Mouse (Mus musculus) embryonic fibroblast, embryonic 13.5 days (primary cell): Measurements from ENCODE around the gene A730071L15Rik.

Experiments
- CTCF ChIP-seq: IDR thresholded peaks from 2 replicates; pipeline ENCODE4 v1.5.1; 2011; ENCODE audit warnings: mild to moderate bottlenecking, control low read depth, low read length, moderate library complexity, borderline replicate concordance; ENCODE audit not compliant: insufficient read depth
- POLR2A ChIP-seq: IDR thresholded peaks from 2 replicates; pipeline ENCODE4 v1.6.1; 2011; ENCODE audit warnings: low read depth, mild to moderate bottlenecking, control low read depth, low read length, moderate library complexity

- TF ChIP-seq CTCF (no peak), POLR2A (no peak)
Observed at GRCm38 (mm10) chr11:6174719-6175118, 25.1 kb upstream of the A730071L15Rik start.
